Mouse (Mus musculus): ENCODE measurements around the gene Scg2.

Scg2 gene

GRCm38 (mm10) chr1:79439609-79440308 is at the start of gene Scg2:
Scg2 (minus strand) TSS chr1:79440120.
- peak; percentile 81 for DNase-seq (ENCODE audit: low spot score)

GRCm38 (mm10) chr1:79485546-79485945 is 45.6 kb upstream of the Scg2 start:
- DNase-seq (ENCODE audit: low spot score): no peak

GRCm38 (mm10) chr1:79470856-79471255 is 30.9 kb upstream of the Scg2 start:
- DNase-seq (ENCODE audit: low spot score): no peak

- no peak for DNase-seq (ENCODE audit: low spot score)
Observed at GRCm38 (mm10) chr1:79469871-79470270, 30.0 kb upstream of the Scg2 start.

GRCm38 (mm10) chr1:79466585-79466984 is 26.7 kb upstream of the Scg2 start:
- no peak for DNase-seq (ENCODE audit: low spot score)

GRCm38 (mm10) chr1:79458558-79458957 is 18.6 kb upstream of the Scg2 start:
- no peak for DNase-seq (ENCODE audit: low spot score)

GRCm38 (mm10) chr1:79454164-79454563 is 14.2 kb upstream of the Scg2 start:
- DNase-seq (ENCODE audit: low spot score): no peak

GRCm38 (mm10) chr1:79452339-79452738 is 12.4 kb upstream of the Scg2 start:
- no peak for DNase-seq (ENCODE audit: low spot score)

- DNase-seq (ENCODE audit: low spot score): no peak
Observed at GRCm38 (mm10) chr1:79450343-79451021, 10.6 kb upstream of the Scg2 start.

GRCm38 (mm10) chr1:79449943-79450342 is 10.0 kb upstream of the Scg2 start:
- DNase-seq (ENCODE audit: low spot score): no peak

- no peak for DNase-seq (ENCODE audit: low spot score)
Observed at GRCm38 (mm10) chr1:79445586-79445985, 5.7 kb upstream of the Scg2 start.

- DNase-seq (ENCODE audit: low spot score): no peak
Observed at GRCm38 (mm10) chr1:79437755-79438154, 2.2 kb downstream of the Scg2 start.

- DNase-seq (ENCODE audit: low spot score): no peak
Observed at GRCm38 (mm10) chr1:79436671-79437070, 3.2 kb downstream of the Scg2 start.

- DNase-seq (ENCODE audit: low spot score): no peak
Observed at GRCm38 (mm10) chr1:79429058-79429457, 10.9 kb downstream of the Scg2 start.

GRCm38 (mm10) chr1:79415496-79415895 is 24.4 kb downstream of the Scg2 start:
- no peak for DNase-seq (ENCODE audit: low spot score)

- no peak for DNase-seq (ENCODE audit: low spot score)
Observed at GRCm38 (mm10) chr1:79406337-79406942, 33.5 kb downstream of the Scg2 start.

- no peak for DNase-seq (ENCODE audit: low spot score)
Observed at GRCm38 (mm10) chr1:79401090-79402012, 38.6 kb downstream of the Scg2 start.

- DNase-seq (ENCODE audit: low spot score): no peak
Observed at GRCm38 (mm10) chr1:79400284-79400683, 39.6 kb downstream of the Scg2 start.

All from testis, postnatal 14 days (tissue).